Mouse (Mus musculus) liver, embryonic 11.5 days (tissue): Measurements from ENCODE around the gene Pacsin2. TPM values are rescaled to one million over a fixed set of nuclear protein-coding genes. Genes with fewer than 3 reads are reported as not detected.
A peak's percentile ranks its signal among the peaks of the same experiment; 100 is the strongest.

Source experiments
- ATAC-seq: fragments of 200-750 bp; cut with Nextera tagmentation; replicated peaks from 2 replicates; pipeline ENCODE4 v1.8.0; 2017; ENCODE audit warnings: moderate number of reproducible peaks, mild to moderate bottlenecking, moderate TSS enrichment, moderate library complexity; ENCODE audit not compliant: low FRiP score
- DNase-seq: peaks from one replicate; pipeline ENCODE4 v3.0.0-alpha.2; 2017; ENCODE audit warnings: low spot score
- H3K27ac ChIP-seq: fragments of 300-500 bp; sonication (generic); 2 replicates; pipeline ENCODE4 v1.5.1; 2014; ENCODE audit warnings: mild to moderate bottlenecking, low read depth, low read length, control low read depth
- H3K27me3 ChIP-seq: fragments of 300-500 bp; sonication (generic); replicated peaks from 2 replicates; pipeline ENCODE4 v1.6.1; 2014; ENCODE audit warnings: low read length, mixed read lengths; ENCODE audit not compliant: control insufficient read depth, insufficient read depth
- H3K36me3 ChIP-seq: fragments of 300-500 bp; sonication (generic); 2 replicates; pipeline ENCODE4 v1.6.1; 2014; ENCODE audit warnings: mild to moderate bottlenecking, low read length, moderate library complexity, mixed read lengths; ENCODE audit not compliant: control insufficient read depth, insufficient read depth
- H3K4me1 ChIP-seq: fragments of 300-500 bp; sonication (generic); replicated peaks from 2 replicates; pipeline ENCODE4 v1.6.1; 2014; ENCODE audit warnings: low read length, mixed read lengths; ENCODE audit not compliant: control insufficient read depth, insufficient read depth
- H3K4me2 ChIP-seq: fragments of 300-500 bp; sonication (generic); 2 replicates; pipeline ENCODE4 v1.6.1; 2014; ENCODE audit warnings: mild to moderate bottlenecking, control low read depth, moderate library complexity
- H3K4me3 ChIP-seq: fragments of 300-500 bp; sonication (generic); 2 replicates; pipeline ENCODE4 v1.5.1; 2014; ENCODE audit warnings: low read depth, low read length, control low read depth
- H3K9ac ChIP-seq: fragments of 300-500 bp; sonication (generic); 2 replicates; pipeline ENCODE4 v1.6.1; 2014; ENCODE audit warnings: low read depth, low read length, control low read depth
- H3K9me3 ChIP-seq: fragments of 300-500 bp; sonication (generic); 2 replicates; pipeline ENCODE4 v1.6.1; 2016; ENCODE audit warnings: low read length, inconsistent platforms, mixed read lengths; ENCODE audit not compliant: control insufficient read depth
- WGBS: fragments of 180-500 bp; shearing (Covaris S2); extraction: QIAGEN DNeasy Blood & Tissue Kit; methylation state at CpG from one replicate; pipeline ENCODE4 v1.1.7; 2014; 5-methylcytosine and 5-hydroxymethylcytosine counted together
- polyA plus RNA-seq: library from polyadenylated mRNA; unstranded; fragments of >200 nt; fragmentation: Nextera tagmentation; extraction: Ambion mirVana; gene quantifications from 2 replicates; pipeline ENCODE4 v1.2.1, GENCODE M21; 2014

The Pacsin2 gene
- polyA plus RNA-seq, 1 experiment from 2014 or later, result 82.9 TPM

- DNase-seq, result no peak
- Histone ChIP-seq H3K4me3 (no peak overlapping the region), H3K27ac (peak overlapping the region; percentile 30), H3K27me3 (no peaks in the 10 kb centered on the region), H3K4me2 (peak overlapping the region; percentile 72), H3K36me3 (no peaks in the 10 kb centered on the region), H3K9ac (no peak overlapping the region), H3K4me1 (peaks cover 81% of the 10 kb centered on the region), H3K9me3 (no peaks in the 10 kb centered on the region)
- 53% methylated on average over 1 of the region's 1 CpGs for WGBS
- ATAC-seq, result peak; percentile 42
Observed at GRCm38 (mm10) chr15:83428586-83428985, 35.8 kb downstream of the Pacsin2 start.

DNA sequence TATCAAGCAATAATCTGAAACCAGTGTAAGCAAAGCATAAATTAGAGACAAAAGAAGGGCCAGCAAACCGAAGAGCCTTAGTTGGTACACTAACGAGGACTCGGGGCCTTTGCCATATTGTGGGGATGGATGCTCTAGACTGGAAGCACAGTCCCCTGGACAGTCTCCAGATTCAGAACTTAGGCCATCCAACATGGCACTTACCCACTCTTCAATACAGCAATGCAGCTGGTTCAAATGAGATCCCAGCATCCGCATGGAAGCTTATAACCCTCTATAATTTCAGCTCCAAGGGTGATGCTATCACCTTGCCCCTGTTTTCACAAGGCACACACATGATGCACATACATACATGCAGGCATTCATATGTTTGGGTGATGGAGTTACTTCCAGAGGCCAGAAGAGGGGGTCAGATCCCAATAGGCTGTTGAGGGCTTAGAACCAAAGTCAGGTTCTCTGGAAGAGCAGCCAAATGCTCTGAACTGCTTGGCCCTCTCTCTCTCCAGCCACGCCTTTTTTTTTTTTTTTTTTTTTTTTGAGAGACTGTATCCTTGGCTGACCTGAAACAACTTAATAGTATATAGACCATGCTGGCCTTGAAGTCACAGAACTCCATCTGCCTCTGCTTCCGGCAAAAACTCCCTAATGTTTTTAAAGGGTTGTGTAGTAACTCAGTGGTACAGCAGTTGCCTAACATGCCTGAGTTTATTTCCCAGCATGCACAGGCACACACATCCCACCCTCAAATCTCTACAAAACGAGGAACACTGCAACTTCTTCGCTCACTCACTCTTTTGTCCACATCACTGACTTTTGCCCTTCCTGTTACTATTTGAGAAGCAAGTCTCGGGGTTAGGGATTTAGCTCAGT is 36.9 kb downstream of the Pacsin2 start:
- Histone ChIP-seq H3K4me2 (no peak overlapping the region), H3K27me3 (no peaks in the 10 kb centered on the region), H3K4me1 (peaks cover 83% of the 10 kb centered on the region), H3K4me3 (no peak overlapping the region), H3K9ac (no peak overlapping the region), H3K27ac (no peak overlapping the region; the same call in 1 of the 2 replicates), H3K36me3 (no peaks in the 10 kb centered on the region), H3K9me3 (no peaks in the 10 kb centered on the region)
- no peak for ATAC-seq
- no peak for DNase-seq
- WGBS, result 70% methylated on average over 9 of the region's 9 CpGs

GRCm38 (mm10) chr15:83425794-83426193 is 38.6 kb downstream of the Pacsin2 start:
- DNase-seq, result no peak

DNA sequence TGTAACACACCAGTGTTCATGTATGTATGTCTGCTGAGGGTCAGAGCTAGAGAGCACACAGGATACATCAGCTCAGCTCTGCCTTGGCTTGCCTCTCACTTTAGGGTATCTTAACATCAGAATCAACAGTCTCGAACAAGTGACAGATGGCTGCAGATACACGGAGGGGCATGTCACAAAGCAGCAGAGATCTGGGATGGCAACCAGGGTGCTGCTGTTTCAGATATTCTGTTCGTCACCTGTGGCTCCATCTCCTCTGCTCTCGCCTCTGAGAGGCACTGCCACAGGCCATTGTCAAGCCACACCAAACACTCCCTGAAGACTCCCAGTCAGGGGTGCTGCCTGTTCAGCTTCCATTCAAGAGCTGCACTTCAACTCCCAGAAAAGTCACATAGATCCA is 39.1 kb downstream of the Pacsin2 start:
- peaks cover 79% of the 10 kb centered on the region for H3K4me1 ChIP-seq
- H3K36me3 ChIP-seq, result no peaks in the 10 kb centered on the region
- DNase-seq (no peak), ATAC-seq (peak; percentile 55)
- H3K9me3 ChIP-seq, result no peaks in the 10 kb centered on the region
- no peaks in the 10 kb centered on the region for H3K27me3 ChIP-seq
- H3K4me2 ChIP-seq, result peak overlapping the region; percentile 10; the same call in 1 of the 2 replicates
- no peak overlapping the region for H3K4me3 ChIP-seq
- H3K9ac ChIP-seq, result no peak overlapping the region
- H3K27ac ChIP-seq, result peak overlapping the region; percentile 69
- WGBS, result 38% methylated on average over 4 of the region's 4 CpGs

More at GRCm38 (mm10) chr15:83425794-83426193, 38.6 kb downstream of the Pacsin2 start:
- Histone ChIP-seq H3K9ac (peak overlapping the region; percentile 46; the same call in 1 of the 2 replicates), H3K4me3 (no peak overlapping the region), H3K9me3 (no peaks in the 10 kb centered on the region), H3K27me3 (no peaks in the 10 kb centered on the region), H3K27ac (peak overlapping the region; percentile 69), H3K4me1 (peaks cover 82% of the 10 kb centered on the region), H3K36me3 (no peaks in the 10 kb centered on the region), H3K4me2 (peak overlapping the region; percentile 38)
- no peak for ATAC-seq
- WGBS, result 48% methylated on average over 5 of the region's 5 CpGs

DNA sequence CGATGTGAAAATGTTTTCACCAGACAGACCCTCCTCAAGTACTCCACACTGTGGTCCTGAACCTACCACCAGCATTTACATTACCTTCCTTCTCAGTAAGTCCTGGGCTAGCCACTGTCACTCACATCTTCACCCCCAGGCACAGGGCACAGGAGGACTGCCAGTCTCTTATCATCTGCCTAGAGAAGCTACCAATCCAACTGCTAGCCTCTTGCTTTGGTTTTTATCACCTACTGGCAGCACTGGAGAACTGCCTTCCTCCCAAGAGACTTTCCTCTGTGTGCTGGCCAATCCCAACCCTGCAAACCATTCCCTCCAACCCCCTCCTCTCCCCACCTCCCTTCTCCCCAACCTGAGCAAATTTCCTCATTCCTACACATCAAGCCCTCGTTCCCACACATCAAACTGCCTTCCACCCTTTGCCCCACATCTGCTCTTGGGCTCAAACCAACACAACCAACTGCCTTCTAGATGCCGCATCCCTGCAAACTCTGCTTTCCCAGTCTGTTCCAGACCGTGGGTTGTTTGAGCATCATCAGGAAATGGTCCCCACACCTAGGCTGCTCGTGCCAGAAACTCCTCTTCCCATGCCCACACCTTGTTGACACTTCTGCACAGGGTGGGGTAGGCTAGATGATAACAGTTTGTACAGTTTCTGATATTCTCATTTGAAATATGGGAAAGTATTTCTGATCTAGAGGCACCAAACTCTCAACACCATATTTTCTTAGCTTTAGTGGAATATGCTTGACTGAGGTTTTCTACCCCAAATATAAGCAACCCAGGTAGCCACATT is 40.6 kb downstream of the Pacsin2 start:
- ATAC-seq (peak; percentile 79), DNase-seq (no peak)
- Histone ChIP-seq H3K27ac (peak overlapping the region; percentile 94), H3K36me3 (no peaks in the 10 kb centered on the region), H3K9me3 (no peaks in the 10 kb centered on the region), H3K27me3 (no peaks in the 10 kb centered on the region), H3K4me3 (0 out of 2 replicates have a peak overlapping the region, but pooled peaks have one; percentile 1), H3K9ac (0 out of 2 replicates have a peak overlapping the region, but pooled peaks have one; percentile 1), H3K4me2 (peak overlapping the region; percentile 64), H3K4me1 (peaks cover 77% of the 10 kb centered on the region)
- WGBS, result 53% methylated on average over 5 of the region's 5 CpGs

- 61% methylated on average over 15 of the region's 15 CpGs for WGBS
- Histone ChIP-seq H3K9me3 (no peaks in the 10 kb centered on the region), H3K27ac (peak overlapping the region; percentile 94), H3K4me2 (peak overlapping the region; percentile 64), H3K9ac (peak overlapping the region; percentile 47), H3K4me3 (peak overlapping the region; percentile 21), H3K36me3 (no peaks in the 10 kb centered on the region), H3K4me1 (peaks cover 74% of the 10 kb centered on the region), H3K27me3 (no peaks in the 10 kb centered on the region)
- ATAC-seq, result peak; percentile 91
- no peak for DNase-seq
Observed at GRCm38 (mm10) chr15:83422299-83422981, 42.0 kb downstream of the Pacsin2 start.

GRCm38 (mm10) chr15:83419562-83419961 is 44.8 kb downstream of the Pacsin2 start:
- no peak overlapping the region for H3K4me2 ChIP-seq
- no peaks in the 10 kb centered on the region for H3K36me3 ChIP-seq
- H3K9me3 ChIP-seq, result no peaks in the 10 kb centered on the region
- H3K27me3 ChIP-seq, result no peaks in the 10 kb centered on the region
- H3K4me1 ChIP-seq, result peaks cover 56% of the 10 kb centered on the region
- ATAC-seq (no peak), DNase-seq (no peak)
- H3K4me3 ChIP-seq, result no peak overlapping the region
- 0 out of 2 replicates have a peak overlapping the region, but pooled peaks have one; percentile 25 for H3K9ac ChIP-seq
- 55% methylated on average over 2 of the region's 2 CpGs for WGBS
- H3K27ac ChIP-seq, result no peak overlapping the region; the same call in 1 of the 2 replicates

GRCm38 (mm10) chr15:83418685-83419084 is 45.7 kb downstream of the Pacsin2 start:
- H3K4me3 ChIP-seq, result no peak overlapping the region
- no peaks in the 10 kb centered on the region for H3K9me3 ChIP-seq
- no peak overlapping the region for H3K9ac ChIP-seq
- DNase-seq, result no peak
- H3K4me2 ChIP-seq, result no peak overlapping the region
- no peaks in the 10 kb centered on the region for H3K27me3 ChIP-seq
- H3K27ac ChIP-seq, result peak overlapping the region; percentile 19; the same call in 1 of the 2 replicates
- no peaks in the 10 kb centered on the region for H3K36me3 ChIP-seq
- no peak for ATAC-seq
- H3K4me1 ChIP-seq, result peaks cover 48% of the 10 kb centered on the region
